Mouse (Mus musculus): ENCODE measurements around the gene Papln. TPM values are rescaled to one million over a fixed set of nuclear protein-coding genes. Genes with fewer than 3 reads are reported as not detected.

Papln gene
- 0.52 TPM for polyA plus RNA-seq (2014; fragmentation: Illumina TruSeq; extraction: RNeasy Lipid Tissue Mini Kit (QIAGEN cat#74804); ENCODE audit: low replicate concordance)

DNA sequence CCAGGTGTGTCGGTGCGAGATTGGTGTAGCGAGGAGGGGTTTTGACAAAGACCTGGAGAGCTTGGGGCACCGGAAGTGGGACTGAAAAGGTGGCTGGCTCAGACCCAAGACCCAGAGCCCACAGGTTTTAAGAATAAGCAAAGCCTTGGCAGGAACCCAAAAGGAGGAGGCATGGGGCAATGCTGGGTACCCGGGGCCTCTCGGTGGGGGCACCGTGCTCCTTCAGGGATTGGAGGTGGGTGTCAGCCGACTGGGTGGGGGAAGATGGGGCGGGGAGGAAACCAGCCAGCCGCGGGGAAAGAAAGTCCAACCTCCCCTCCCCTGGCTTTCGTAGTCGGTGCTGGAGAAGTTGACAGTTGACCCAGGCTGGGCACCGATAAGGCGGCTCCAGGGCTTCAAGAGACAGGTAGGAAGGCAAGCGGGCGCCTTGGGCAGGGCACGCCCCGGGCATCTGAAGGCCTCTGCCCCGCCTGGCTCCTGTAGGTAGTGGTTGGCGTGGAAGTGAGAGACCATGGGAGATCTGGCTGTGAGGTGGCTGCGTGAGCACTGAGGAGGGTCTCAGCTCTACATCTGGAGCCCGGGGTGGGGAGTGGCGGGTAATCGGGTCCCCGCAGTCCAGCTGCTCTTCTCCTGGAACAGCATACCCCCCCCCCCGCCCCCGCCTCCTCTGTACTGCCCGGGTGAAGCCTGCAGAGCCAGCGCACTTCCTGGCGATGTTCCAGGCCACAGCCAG, at the start of gene Papln:
TSS of gene Papln (plus strand) at position 324 of the 733 bp plus-strand sequence.

Other genes with a start within 250 kb of the Papln start
- 0.63 TPM for gene Dcaf4, start 243.2 kb upstream of the Papln start, polyA plus RNA-seq (2014; fragmentation: Illumina TruSeq; extraction: RNeasy Lipid Tissue Mini Kit (QIAGEN cat#74804); ENCODE audit: low replicate concordance)
- 7.0 TPM for gene Zfyve1, start 166.4 kb upstream of the Papln start, polyA plus RNA-seq (2014; fragmentation: Illumina TruSeq; extraction: RNeasy Lipid Tissue Mini Kit (QIAGEN cat#74804); ENCODE audit: low replicate concordance)
- gene Rbm25, start 132.4 kb upstream of the Papln start, polyA plus RNA-seq (2014; fragmentation: Illumina TruSeq; extraction: RNeasy Lipid Tissue Mini Kit (QIAGEN cat#74804); ENCODE audit: low replicate concordance), result 286 TPM
- gene Psen1, start 75.5 kb upstream of the Papln start, polyA plus RNA-seq (2014; fragmentation: Illumina TruSeq; extraction: RNeasy Lipid Tissue Mini Kit (QIAGEN cat#74804); ENCODE audit: low replicate concordance), result 51.0 TPM
- gene Numb, start 158.3 kb downstream of the Papln start, polyA plus RNA-seq (2014; fragmentation: Illumina TruSeq; extraction: RNeasy Lipid Tissue Mini Kit (QIAGEN cat#74804); ENCODE audit: low replicate concordance), result 56.8 TPM
- 1.1 TPM for gene Riox1, start 187.0 kb downstream of the Papln start, polyA plus RNA-seq (2014; fragmentation: Illumina TruSeq; extraction: RNeasy Lipid Tissue Mini Kit (QIAGEN cat#74804); ENCODE audit: low replicate concordance)
- gene Heatr4, start 221.2 kb downstream of the Papln start, polyA plus RNA-seq (2014; fragmentation: Illumina TruSeq; extraction: RNeasy Lipid Tissue Mini Kit (QIAGEN cat#74804); ENCODE audit: low replicate concordance), result not detected
- 1.2 TPM for gene Acot2, start 224.2 kb downstream of the Papln start, polyA plus RNA-seq (2014; fragmentation: Illumina TruSeq; extraction: RNeasy Lipid Tissue Mini Kit (QIAGEN cat#74804); ENCODE audit: low replicate concordance)
- gene Acot1, start 245.9 kb downstream of the Papln start, polyA plus RNA-seq (2014; fragmentation: Illumina TruSeq; extraction: RNeasy Lipid Tissue Mini Kit (QIAGEN cat#74804); ENCODE audit: low replicate concordance), result 9.7 TPM

Measured in small intestine, adult 10 weeks (tissue).